Mouse (Mus musculus) ES-E14 (cell line): ENCODE data around the gene Gm20662.

Experiments
- ZC3H11A ChIP-seq: IDR thresholded peaks from 2 replicates; pipeline ENCODE4 v1.6.1; 2012; ENCODE audit warnings: low read depth, mild to moderate bottlenecking, inconsistent platforms, low read length, borderline replicate concordance
- ZNF384 ChIP-seq: IDR thresholded peaks from 2 replicates; pipeline ENCODE4 v1.6.1; 2012; ENCODE audit warnings: low read depth, low read length, inconsistent platforms

DNA sequence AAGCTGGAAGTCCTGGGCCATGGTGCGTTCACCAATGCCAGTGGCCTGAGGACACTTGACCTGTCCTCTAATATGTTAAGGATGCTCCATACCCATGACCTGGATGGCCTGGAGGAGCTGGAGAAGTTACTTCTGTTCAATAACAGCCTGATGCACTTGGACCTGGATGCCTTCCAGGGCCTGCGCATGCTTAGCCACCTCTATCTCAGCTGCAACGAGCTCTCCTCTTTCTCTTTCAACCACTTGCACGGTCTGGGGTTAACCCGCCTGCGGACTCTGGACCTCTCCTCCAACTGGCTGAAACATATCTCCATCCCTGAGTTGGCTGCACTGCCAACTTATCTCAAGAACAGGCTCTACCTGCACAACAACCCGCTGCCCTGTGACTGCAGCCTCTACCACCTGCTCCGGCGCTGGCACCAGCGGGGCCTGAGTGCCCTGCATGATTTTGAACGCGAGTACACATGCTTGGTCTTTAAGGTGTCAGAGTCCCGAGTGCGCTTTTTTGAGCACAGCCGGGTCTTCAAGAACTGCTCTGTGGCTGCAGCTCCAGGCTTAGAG is 57.6 kb downstream of the Gm20662 start:
- TF ChIP-seq ZC3H11A (no peak), ZNF384 (no peak)
